Mouse (Mus musculus) regulatory T cell (primary cell): ENCODE results near the gene Gm38431.
"Not testable (repeated sequence)": the region's sequence is repeated elsewhere in the genome, so short reads cannot be mapped to it uniquely, and the experiment has no call there.

Experiments
- in situ Hi-C: fragments of 300-600 bp; cut with MboI, MseI; formaldehyde crosslinking; loops from one replicate; pipeline ENCODE4 v1.15.1; 2025; ENCODE audit warnings: high pct_unique_total_duplicates

Gm38431 gene

DNA sequence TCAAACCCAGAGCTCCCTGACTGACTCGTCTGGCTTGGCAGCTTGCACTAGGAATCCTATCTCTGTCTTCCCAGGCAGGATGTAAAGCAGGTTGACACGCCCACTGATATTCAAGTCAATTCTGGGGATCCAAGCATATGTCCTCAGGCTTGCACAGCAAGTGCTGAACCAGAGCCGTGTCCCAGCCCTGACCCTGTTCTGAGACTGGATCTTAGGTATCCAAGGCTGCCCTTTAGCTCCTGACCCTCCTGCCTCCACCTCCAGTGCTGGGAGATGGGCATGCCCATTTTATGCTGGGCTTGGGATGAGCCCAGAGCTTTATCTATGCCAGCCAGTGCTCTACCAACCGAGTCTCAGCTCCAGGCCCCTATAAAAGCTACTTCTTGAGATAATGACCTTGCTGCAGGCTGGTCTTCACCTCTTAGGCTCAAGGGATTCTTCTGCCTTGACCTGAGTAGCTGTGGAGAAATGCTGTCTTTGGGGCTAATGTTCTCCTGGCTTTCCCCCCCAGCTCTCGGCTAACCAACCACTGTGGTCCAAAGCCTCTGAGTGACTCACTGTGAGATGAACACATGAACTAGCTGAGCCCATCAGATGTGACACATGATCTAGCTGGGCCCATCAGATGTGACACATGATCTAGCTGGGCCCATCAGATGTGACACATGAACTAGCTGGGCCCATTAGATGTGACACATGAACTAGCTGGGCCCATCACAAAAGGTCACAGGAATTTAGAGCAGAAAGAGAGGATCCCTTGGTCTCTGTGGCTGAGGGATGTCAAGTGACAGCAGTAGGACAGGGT lies 14.2 kb upstream of the Gm38431 start:
- in situ Hi-C loops = no loop called here

DNA sequence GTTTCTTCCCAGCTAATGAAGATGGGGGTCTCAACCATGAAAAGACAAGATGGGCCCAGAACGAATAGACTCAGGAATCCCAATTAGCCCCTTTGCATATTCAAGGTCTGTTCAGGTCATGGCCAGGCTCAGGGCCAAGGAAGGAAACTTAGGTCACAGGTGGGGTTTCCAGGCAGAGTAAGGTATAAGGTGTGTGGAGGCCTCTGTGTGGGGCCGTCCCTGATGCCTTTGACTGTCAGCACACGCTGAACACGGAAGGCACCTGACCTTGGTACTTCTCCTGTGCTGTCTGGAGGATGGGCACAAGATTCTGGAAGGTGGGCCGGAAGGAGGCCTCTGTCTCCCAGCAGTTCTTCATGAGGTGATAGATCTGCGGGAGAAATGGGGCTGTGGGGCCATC lies 13.0 kb upstream of the Gm38431 start:
- in situ Hi-C loops = no loop called here

DNA sequence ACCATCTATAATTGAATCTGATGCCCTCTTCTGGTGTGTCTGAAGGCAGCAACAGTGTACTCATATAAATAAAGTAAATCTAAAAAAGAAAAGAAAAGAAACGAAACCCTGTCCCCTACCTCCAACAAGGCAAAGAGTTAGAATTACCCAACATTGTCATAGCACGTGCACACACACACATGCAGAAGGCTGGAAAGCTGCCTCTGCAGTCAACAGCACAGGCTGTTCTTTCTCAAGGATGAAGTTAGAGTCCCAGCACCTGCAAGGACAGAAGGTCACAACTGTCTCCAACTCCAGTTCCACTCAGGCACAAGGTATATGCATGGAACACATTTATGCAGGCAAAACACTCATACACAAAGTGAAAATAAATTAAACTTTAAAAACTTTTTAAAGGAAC lies 10.3 kb upstream of the Gm38431 start:
- in situ Hi-C loops = no loop called here

- in situ Hi-C loops = no loop called here
Measured at GRCm38 (mm10) chr9:21100447-21101161, 8.8 kb upstream of the Gm38431 start.

GRCm38 (mm10) chr9:21097793-21098192 lies 6.0 kb upstream of the Gm38431 start:
- in situ Hi-C loops = no loop called here

- in situ Hi-C loops = no loop called here
Measured at GRCm38 (mm10) chr9:21095958-21096357, 4.2 kb upstream of the Gm38431 start.

DNA sequence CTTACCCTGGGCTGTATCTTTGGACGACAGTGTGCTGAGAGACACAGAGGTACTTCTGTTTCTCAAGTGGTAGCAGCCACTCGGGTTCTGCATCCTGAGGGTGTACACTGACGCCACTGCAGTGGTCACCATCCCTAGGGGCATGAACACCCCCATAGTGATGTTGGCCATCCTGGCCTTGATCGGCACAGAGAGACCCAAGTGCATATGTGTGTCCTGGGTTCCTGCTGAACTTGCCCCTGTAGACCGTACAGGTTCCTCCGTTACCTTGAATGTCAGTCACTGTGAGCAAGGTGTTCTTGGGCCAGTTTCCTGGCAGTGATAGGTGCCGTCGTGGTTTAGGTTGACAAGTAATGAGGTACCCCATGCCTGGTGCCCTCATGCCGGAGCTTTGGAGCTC lies 1.6 kb upstream of the Gm38431 start:
- in situ Hi-C loops = loop anchor here (5.0 kb wide), 1 partner anchor 34 kb away; no protein-coding TSS in a partner anchor

- in situ Hi-C loops = loop anchor here (5.0 kb wide), 1 partner anchor 36 kb away; no protein-coding TSS in a partner anchor
Measured at GRCm38 (mm10) chr9:21090972-21091706, 658 bp downstream of the Gm38431 start.

- in situ Hi-C loops = loop anchor here (5.0 kb wide), 1 partner anchor 37 kb away; no protein-coding TSS in a partner anchor
Measured at GRCm38 (mm10) chr9:21090537-21090936, 1.3 kb downstream of the Gm38431 start.

DNA sequence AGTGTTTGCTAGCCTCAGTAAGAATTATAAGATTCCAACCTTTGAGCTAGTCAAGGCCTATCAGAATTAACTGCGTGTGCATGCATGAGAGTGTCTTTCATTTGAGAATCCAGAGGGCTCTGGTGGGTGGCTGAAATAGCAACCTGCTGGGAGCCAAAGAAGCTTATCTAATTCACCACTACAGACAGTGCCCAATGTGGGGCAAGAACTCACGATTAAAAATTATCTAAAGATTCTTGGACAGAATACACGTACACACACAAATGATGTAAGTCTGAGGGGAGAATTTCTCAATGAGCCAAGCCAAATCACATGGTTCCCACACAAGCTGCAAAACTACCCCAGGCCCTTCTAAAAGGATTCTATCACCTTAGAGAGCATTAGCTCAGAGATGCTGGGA lies 8.5 kb downstream of the Gm38431 start:
- in situ Hi-C loops = no loop called here

DNA sequence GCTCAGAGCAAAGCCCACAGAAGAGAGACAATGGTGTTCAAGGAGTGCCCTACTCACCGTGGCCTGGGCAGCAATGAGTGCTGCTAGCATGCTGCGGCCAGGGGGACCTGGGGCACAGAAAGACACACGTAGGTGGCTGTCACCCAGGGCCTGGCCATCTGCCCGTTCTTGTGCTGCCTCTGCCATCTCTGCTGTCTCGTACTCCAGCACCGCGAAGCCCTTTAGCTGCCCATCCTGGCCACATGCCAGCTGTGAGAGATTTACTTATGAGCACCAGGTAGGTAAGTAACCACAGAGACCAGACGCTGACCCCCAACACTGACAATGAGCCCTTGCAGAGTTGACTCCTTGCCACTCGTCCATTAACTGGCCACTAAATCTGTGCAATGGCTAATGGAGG lies 10.7 kb downstream of the Gm38431 start:
- in situ Hi-C loops = no loop called here

- in situ Hi-C loops = no loop called here
Measured at GRCm38 (mm10) chr9:21075625-21076024, 16.2 kb downstream of the Gm38431 start.

- in situ Hi-C loops = no loop called here
Measured at GRCm38 (mm10) chr9:21074173-21074572, 17.6 kb downstream of the Gm38431 start.

GRCm38 (mm10) chr9:21073044-21073840 lies 18.6 kb downstream of the Gm38431 start, which contains the start of the genes Gm49373 and Fdx1l:
TSS of gene Gm49373 (minus strand) at chr9:21073096.
TSS of gene Fdx1l (minus strand) at chr9:21073614.
- in situ Hi-C loops = no loop called here

DNA sequence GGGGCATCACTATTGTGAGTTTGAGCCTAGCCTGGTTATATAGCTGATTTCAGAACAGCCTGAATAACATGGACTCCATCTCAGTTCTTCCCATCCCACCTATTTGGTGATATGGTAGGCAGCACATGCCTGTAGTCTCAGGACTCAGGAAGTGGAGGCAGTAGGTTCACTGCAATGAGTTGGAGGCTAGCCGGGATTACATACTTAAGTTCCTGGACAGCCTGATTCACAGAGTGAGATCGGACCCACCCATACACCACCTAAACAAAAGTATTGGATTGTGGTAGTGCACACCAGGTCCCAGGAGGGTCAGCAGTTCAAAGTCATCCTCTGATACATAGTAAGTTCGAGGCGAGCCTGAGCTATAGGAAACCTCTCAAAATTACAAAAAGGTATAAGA lies 19.2 kb downstream of the Gm38431 start:
- in situ Hi-C loops = no loop called here

DNA sequence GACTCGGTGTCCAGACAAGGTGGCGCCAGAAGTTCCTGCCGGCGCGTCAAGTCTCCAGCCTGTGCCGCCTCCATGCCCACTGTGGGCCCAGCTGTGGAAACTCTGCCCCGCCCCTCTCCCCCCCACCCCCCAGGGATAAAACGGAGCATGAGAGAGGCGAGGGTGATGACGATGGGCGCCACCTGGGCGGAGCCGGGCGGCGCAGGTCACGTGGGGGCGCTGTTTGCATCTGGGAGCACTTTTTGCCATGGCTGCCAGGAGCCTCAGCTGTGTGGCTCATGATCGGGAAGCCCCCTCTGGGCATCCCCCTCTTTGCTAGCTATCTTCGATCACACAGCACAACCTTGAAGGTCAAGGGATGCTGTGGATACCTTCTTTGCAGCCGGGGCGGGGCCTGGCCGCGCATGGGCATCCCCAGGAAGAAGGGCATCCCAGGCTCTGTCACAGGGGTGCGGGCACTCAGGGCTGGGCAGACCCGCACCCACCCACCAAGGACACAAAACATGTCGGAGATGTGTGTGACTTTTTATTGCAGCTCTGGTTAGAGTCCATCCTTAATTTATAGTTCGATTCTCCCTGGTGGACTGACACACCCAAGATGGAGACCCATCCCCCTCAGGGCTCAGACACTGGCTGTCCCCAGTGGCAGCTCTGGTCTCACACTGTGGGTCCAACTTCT lies 24.7 kb downstream of the Gm38431 start, which contains the start of gene Zglp1:
TSS of gene Zglp1 (minus strand) at position 88 of the 679 bp plus-strand sequence.
- in situ Hi-C loops = no loop called here

- in situ Hi-C loops = no loop called here
Measured at GRCm38 (mm10) chr9:21062928-21063327, 28.9 kb downstream of the Gm38431 start.

DNA sequence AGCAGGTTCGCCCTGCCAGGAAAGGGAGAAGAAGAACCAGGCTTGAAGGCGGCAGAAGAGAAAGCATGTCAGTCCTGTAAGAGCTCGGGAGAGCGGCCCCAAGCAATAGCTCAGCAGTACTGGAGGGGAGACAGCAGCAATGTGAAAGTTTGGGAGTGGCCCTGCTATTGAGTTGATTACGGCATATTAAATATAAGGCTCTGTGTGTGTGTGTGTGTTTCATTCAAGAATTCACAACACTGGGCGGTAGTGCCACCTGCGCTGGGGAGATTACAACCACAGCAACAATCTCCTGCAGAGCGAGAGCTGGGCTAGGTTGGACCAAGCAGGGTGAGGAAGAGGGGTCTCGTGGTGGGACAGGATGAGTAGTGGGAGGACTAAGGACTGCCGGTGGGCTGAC lies 40.2 kb downstream of the Gm38431 start:
- in situ Hi-C loops = no loop called here

GRCm38 (mm10) chr9:21045235-21045634 lies 46.6 kb downstream of the Gm38431 start:
- in situ Hi-C loops = no loop called here

GRCm38 (mm10) chr9:21044785-21045184 lies 47.0 kb downstream of the Gm38431 start:
- in situ Hi-C loops = not testable (repeated sequence)

GRCm38 (mm10) chr9:21043563-21043962 lies 48.2 kb downstream of the Gm38431 start:
- in situ Hi-C loops = no loop called here
